Mouse (Mus musculus): Measurements from ENCODE around the gene Mier2. TPM values are rescaled to one million over a fixed set of nuclear protein-coding genes. Genes with fewer than 3 reads are reported as not detected.

The Mier2 gene
- polyA plus RNA-seq, 1 experiment = 26.6 TPM

GRCm38 (mm10) chr10:79538323-79538722 lies 16.7 kb downstream of the Mier2 start:
- TF ChIP-seq USF1 (IDR thresholded peaks at IDR 0.05; ENCODE audit: low read depth) = no peak
- TF ChIP-seq MYOD1 (IDR thresholded peaks at IDR 0.05; ENCODE audit: control insufficient read depth in 1 of 3, insufficient read length in 2 of 3, low read depth in 2 of 3) = no peak
- TF ChIP-seq TCF3 (IDR thresholded peaks at IDR 0.05; ENCODE audit: insufficient read length, low read depth) = no peak
- no peak for TF ChIP-seq MYOG (IDR thresholded peaks at IDR 0.05; ENCODE audit: control insufficient read depth in 1 of 3, insufficient read depth in 1 of 3, insufficient read length in 2 of 3, low read depth in 2 of 3)
- TF ChIP-seq CEBPB (IDR thresholded peaks at IDR 0.05; ENCODE audit: insufficient read depth, poor library complexity, severe bottlenecking) = no peak
- TF ChIP-seq REST (IDR thresholded peaks at IDR 0.05; ENCODE audit: insufficient read depth, insufficient read length) = no peak
- TF ChIP-seq POLR2AphosphoS2 (IDR thresholded peaks at IDR 0.05; ENCODE audit: insufficient read length, low read depth) = no peak
- TF ChIP-seq TCF12 (IDR thresholded peaks at IDR 0.05; ENCODE audit: insufficient read depth, poor library complexity, severe bottlenecking) = no peak
- no peak for TF ChIP-seq MAX (IDR thresholded peaks at IDR 0.05; ENCODE audit: low read depth)
- H3K36me3 ChIP-seq (ENCODE audit: control insufficient read depth, insufficient read depth) = no peaks in the 10 kb centered on the region
- H3K79me2 ChIP-seq (ENCODE audit: control insufficient read depth, insufficient read depth) = no peaks in the 10 kb centered on the region
- H3K27me3 ChIP-seq (ENCODE audit: control insufficient read depth, insufficient read depth, insufficient read length) = no peaks in the 10 kb centered on the region
- H3K4me3 ChIP-seq = no peak overlapping the region
- no peak overlapping the region for H3ac ChIP-seq (ENCODE audit: control insufficient read depth, insufficient read length)
- H3K4me2 ChIP-seq (ENCODE audit: low read depth) = no peak overlapping the region

- Histone ChIP-seq H3K27me3 (ENCODE audit: control insufficient read depth, insufficient read depth, insufficient read length) (no peaks in the 10 kb centered on the region), H3K79me2 (ENCODE audit: control insufficient read depth, insufficient read depth) (peaks cover under 1% of the 10 kb centered on the region), H3K4me2 (ENCODE audit: low read depth) (no peak overlapping the region), H3K36me3 (ENCODE audit: control insufficient read depth, insufficient read depth) (no peaks in the 10 kb centered on the region), H3ac (ENCODE audit: control insufficient read depth, insufficient read length) (no peak overlapping the region), H3K4me3 (no peak overlapping the region)
- TF ChIP-seq MYOD1 (IDR thresholded peaks at IDR 0.05; ENCODE audit: control insufficient read depth in 1 of 3, insufficient read length in 2 of 3, low read depth in 2 of 3) = no peak
- TF ChIP-seq REST (IDR thresholded peaks at IDR 0.05; ENCODE audit: insufficient read depth, insufficient read length) = no peak
- TF ChIP-seq USF1 (IDR thresholded peaks at IDR 0.05; ENCODE audit: low read depth) = no peak
- no peak for TF ChIP-seq MYOG (IDR thresholded peaks at IDR 0.05; ENCODE audit: control insufficient read depth in 1 of 3, insufficient read depth in 1 of 3, insufficient read length in 2 of 3, low read depth in 2 of 3)
- TF ChIP-seq TCF3 (IDR thresholded peaks at IDR 0.05; ENCODE audit: insufficient read length, low read depth) = no peak
- no peak for TF ChIP-seq POLR2AphosphoS2 (IDR thresholded peaks at IDR 0.05; ENCODE audit: insufficient read length, low read depth)
- no peak for TF ChIP-seq E2F4 (IDR thresholded peaks at IDR 0.05; ENCODE audit: insufficient read depth)
- no peak for TF ChIP-seq SRF (IDR thresholded peaks at IDR 0.05; ENCODE audit: control insufficient read depth, insufficient read length, low read depth)
- TF ChIP-seq TCF12 (IDR thresholded peaks at IDR 0.05; ENCODE audit: insufficient read depth, poor library complexity, severe bottlenecking) = no peak
- TF ChIP-seq POLR2A (IDR thresholded peaks at IDR 0.05; ENCODE audit: insufficient read length, low read depth) = no peak
- TF ChIP-seq CEBPB (IDR thresholded peaks at IDR 0.05; ENCODE audit: insufficient read depth, poor library complexity, severe bottlenecking) = no peak
- TF ChIP-seq MAX (IDR thresholded peaks at IDR 0.05; ENCODE audit: low read depth) = no peak
These were observed 17.2 kb downstream of the Mier2 start for GRCm38 (mm10) chr10:79537781-79538180.

- H3K79me2 ChIP-seq (ENCODE audit: control insufficient read depth, insufficient read depth) = peaks cover 5% of the 10 kb centered on the region
- no peaks in the 10 kb centered on the region for H3K27me3 ChIP-seq (ENCODE audit: control insufficient read depth, insufficient read depth, insufficient read length)
- H3K4me3 ChIP-seq = no peak overlapping the region
- no peak overlapping the region for H3K4me2 ChIP-seq (ENCODE audit: low read depth)
- no peaks in the 10 kb centered on the region for H3K36me3 ChIP-seq (ENCODE audit: control insufficient read depth, insufficient read depth)
- H3ac ChIP-seq (ENCODE audit: control insufficient read depth, insufficient read length) = no peak overlapping the region
- TF ChIP-seq MYOG (IDR thresholded peaks at IDR 0.05; ENCODE audit: control insufficient read depth in 1 of 3, insufficient read depth in 1 of 3, insufficient read length in 2 of 3, low read depth in 2 of 3) (peak in 1 of 3 experiments; percentile 19), TCF3 (IDR thresholded peaks at IDR 0.05; ENCODE audit: insufficient read length, low read depth) (no peak), SRF (IDR thresholded peaks at IDR 0.05; ENCODE audit: control insufficient read depth, insufficient read length, low read depth) (no peak), MAX (IDR thresholded peaks at IDR 0.05; ENCODE audit: low read depth) (no peak), MYOD1 (IDR thresholded peaks at IDR 0.05; ENCODE audit: control insufficient read depth in 1 of 3, insufficient read length in 2 of 3, low read depth in 2 of 3) (no peak), USF1 (IDR thresholded peaks at IDR 0.05; ENCODE audit: low read depth) (no peak), POLR2AphosphoS2 (IDR thresholded peaks at IDR 0.05; ENCODE audit: insufficient read length, low read depth) (peak; percentile 84), E2F4 (IDR thresholded peaks at IDR 0.05; ENCODE audit: insufficient read depth) (no peak), REST (IDR thresholded peaks at IDR 0.05; ENCODE audit: insufficient read depth, insufficient read length) (no peak), POLR2A (IDR thresholded peaks at IDR 0.05; ENCODE audit: insufficient read length, low read depth) (peak; percentile 25), CEBPB (IDR thresholded peaks at IDR 0.05; ENCODE audit: insufficient read depth, poor library complexity, severe bottlenecking) (no peak), TCF12 (IDR thresholded peaks at IDR 0.05; ENCODE audit: insufficient read depth, poor library complexity, severe bottlenecking) (no peak)
These were observed 17.7 kb downstream of the Mier2 start for GRCm38 (mm10) chr10:79537271-79537670.

GRCm38 (mm10) chr10:79536461-79537080 lies 18.4 kb downstream of the Mier2 start:
- Histone ChIP-seq H3K4me3 (no peak overlapping the region), H3K79me2 (ENCODE audit: control insufficient read depth, insufficient read depth) (peaks cover 10% of the 10 kb centered on the region), H3ac (ENCODE audit: control insufficient read depth, insufficient read length) (no peak overlapping the region), H3K36me3 (ENCODE audit: control insufficient read depth, insufficient read depth) (no peaks in the 10 kb centered on the region), H3K27me3 (ENCODE audit: control insufficient read depth, insufficient read depth, insufficient read length) (no peaks in the 10 kb centered on the region), H3K4me2 (ENCODE audit: low read depth) (no peak overlapping the region)
- TF ChIP-seq TCF3 (IDR thresholded peaks at IDR 0.05; ENCODE audit: insufficient read length, low read depth) = no peak

- Histone ChIP-seq H3K79me2 (ENCODE audit: control insufficient read depth, insufficient read depth) (peaks cover 10% of the 10 kb centered on the region), H3K27me3 (ENCODE audit: control insufficient read depth, insufficient read depth, insufficient read length) (no peaks in the 10 kb centered on the region), H3K4me2 (ENCODE audit: low read depth) (no peak overlapping the region), H3K4me3 (no peak overlapping the region), H3K36me3 (ENCODE audit: control insufficient read depth, insufficient read depth) (no peaks in the 10 kb centered on the region), H3ac (ENCODE audit: control insufficient read depth, insufficient read length) (no peak overlapping the region)
- TF ChIP-seq TCF3 (IDR thresholded peaks at IDR 0.05; ENCODE audit: insufficient read length, low read depth) (no peak), POLR2A (IDR thresholded peaks at IDR 0.05; ENCODE audit: insufficient read length, low read depth) (no peak), POLR2AphosphoS2 (IDR thresholded peaks at IDR 0.05; ENCODE audit: insufficient read length, low read depth) (no peak), MAX (IDR thresholded peaks at IDR 0.05; ENCODE audit: low read depth) (no peak), CEBPB (IDR thresholded peaks at IDR 0.05; ENCODE audit: insufficient read depth, poor library complexity, severe bottlenecking) (no peak), SRF (IDR thresholded peaks at IDR 0.05; ENCODE audit: control insufficient read depth, insufficient read length, low read depth) (no peak), MYOG (IDR thresholded peaks at IDR 0.05; ENCODE audit: control insufficient read depth in 1 of 3, insufficient read depth in 1 of 3, insufficient read length in 2 of 3, low read depth in 2 of 3) (no peak), USF1 (IDR thresholded peaks at IDR 0.05; ENCODE audit: low read depth) (no peak), TCF12 (IDR thresholded peaks at IDR 0.05; ENCODE audit: insufficient read depth, poor library complexity, severe bottlenecking) (no peak), REST (IDR thresholded peaks at IDR 0.05; ENCODE audit: insufficient read depth, insufficient read length) (no peak), MYOD1 (IDR thresholded peaks at IDR 0.05; ENCODE audit: control insufficient read depth in 1 of 3, insufficient read length in 2 of 3, low read depth in 2 of 3) (no peak), E2F4 (IDR thresholded peaks at IDR 0.05; ENCODE audit: insufficient read depth) (no peak)
These were observed 19.6 kb downstream of the Mier2 start for GRCm38 (mm10) chr10:79535431-79535830.
